Mouse (Mus musculus) G1E (cell line): ENCODE results near the gene Sox12. TPM values are rescaled to one million over a fixed set of nuclear protein-coding genes. Genes with fewer than 3 reads are reported as not detected.

Experiments used
- ATAC-seq: 2 replicates; pipeline ENCODE4 v1.8.0; 2016; ENCODE audit warnings: mild to moderate bottlenecking; ENCODE audit not compliant: insufficient number of reproducible peaks, poor library complexity, low FRiP score, severe bottlenecking; ENCODE audit errors: extremely low read depth
- DNase-seq: peaks from one replicate; pipeline ENCODE4 v3.0.0; 2012; ENCODE audit warnings: low spot score
- H3K27me3 ChIP-seq: 2 replicates; pipeline ENCODE4 v1.6.1; 2012; ENCODE audit warnings: mild to moderate bottlenecking, low read length, inconsistent platforms; ENCODE audit not compliant: insufficient read depth
- H3K36me3 ChIP-seq: replicated peaks from 2 replicates; pipeline ENCODE3; 2012; ENCODE audit warnings: mild to moderate bottlenecking, inconsistent platforms
- H3K4me1 ChIP-seq: 2 replicates; pipeline ENCODE4 v1.6.1; 2012; ENCODE audit warnings: low read depth, low read length, inconsistent platforms, mixed read lengths; ENCODE audit not compliant: insufficient read depth
- H3K4me3 ChIP-seq: 2 replicates; pipeline ENCODE4 v1.5.1; 2012; ENCODE audit warnings: low read depth, mild to moderate bottlenecking, inconsistent platforms, low read length, moderate library complexity, mixed read lengths
- H3K9me3 ChIP-seq: replicated peaks from 2 replicates; pipeline ENCODE4 v1.6.1; 2012; ENCODE audit warnings: inconsistent platforms
- CTCF ChIP-seq: IDR thresholded peaks from 2 replicates; pipeline ENCODE4 v1.5.1; 2012; ENCODE audit warnings: low read depth, low read length, inconsistent platforms, mixed read lengths
- GATA1 ChIP-seq: IDR thresholded peaks from 2 replicates; pipeline ENCODE4 v1.6.1; 2012; ENCODE audit warnings: borderline replicate concordance, low read length, inconsistent platforms, mixed read lengths
- GATA2 ChIP-seq: IDR thresholded peaks from 2 replicates; pipeline ENCODE4 v1.6.1; 2012; ENCODE audit warnings: low read depth, low read length, inconsistent platforms, borderline replicate concordance
- POLR2AphosphoS5 ChIP-seq: IDR thresholded peaks from 2 replicates; pipeline ENCODE4 v1.6.1; 2012; ENCODE audit warnings: low read depth, low read length, inconsistent platforms; ENCODE audit not compliant: insufficient replicate concordance
- TAL1 ChIP-seq: conservative IDR thresholded peaks from 2 replicates; pipeline ENCODE4 v1.6.1; 2012; ENCODE audit warnings: low read depth, low read length, inconsistent platforms, mixed read lengths
- polyA plus RNA-seq: library from polyadenylated mRNA; stranded (reverse); fragments of >175 nt; gene quantifications from 2 replicates; pipeline ENCODE4 v1.2.3, GENCODE M21; 2012
- total RNA-seq, 2 experiments: library from RNA; stranded (forward) in 1 of 2; stranded (reverse) in 1 of 2; fragments of 200-1000 nt in 1 of 2; fragments of >200 nt in 1 of 2; fragmentation: Nextera tagmentation in 1 of 2; gene quantifications; 2 replicates each; pipeline ENCODE4 v1.2.3; 2014 to 2017

Sox12 gene
- total and polyA plus RNA-seq, 3 experiments: 0.98 to 60.0 (median 29.4) TPM

- no peak overlapping the region for H3K4me3 ChIP-seq
These were observed 22.1 kb downstream of the Sox12 start for GRCm38 (mm10) chr2:152375652-152376344.

GRCm38 (mm10) chr2:152373547-152373946 is 24.3 kb downstream of the Sox12 start:
- DNase-seq (no peak), ATAC-seq (no peak)
- Histone ChIP-seq H3K4me3 (no peak overlapping the region), H3K9me3 (no peaks in the 10 kb centered on the region), H3K4me1 (peaks cover 17% of the 10 kb centered on the region), H3K36me3 (no peaks in the 10 kb centered on the region), H3K27me3 (peaks cover 49% of the 10 kb centered on the region)
- TF ChIP-seq GATA1 (no peak), TAL1 (no peak), POLR2AphosphoS5 (no peak)

More at GRCm38 (mm10) chr2:152375652-152376344, 22.1 kb downstream of the Sox12 start:
- H3K9me3 ChIP-seq: no peaks in the 10 kb centered on the region
- TF ChIP-seq CTCF (no peak), GATA2 (no peak), POLR2AphosphoS5 (no peak), GATA1 (no peak), TAL1 (no peak)
- ATAC-seq (no peak), DNase-seq (no peak)
- peaks cover 45% of the 10 kb centered on the region for H3K27me3 ChIP-seq
- no peaks in the 10 kb centered on the region for H3K36me3 ChIP-seq
- peaks cover 13% of the 10 kb centered on the region for H3K4me1 ChIP-seq

GRCm38 (mm10) chr2:152372661-152373060 is 25.2 kb downstream of the Sox12 start:
- H3K36me3 ChIP-seq: no peaks in the 10 kb centered on the region
- TF ChIP-seq TAL1 (no peak), GATA2 (no peak), POLR2AphosphoS5 (no peak), CTCF (no peak), GATA1 (no peak)
- DNase-seq (no peak), ATAC-seq (no peak)
- H3K27me3 ChIP-seq: peaks cover 52% of the 10 kb centered on the region
- no peak overlapping the region for H3K4me3 ChIP-seq
- H3K9me3 ChIP-seq: no peaks in the 10 kb centered on the region
- peaks cover 20% of the 10 kb centered on the region for H3K4me1 ChIP-seq

GRCm38 (mm10) chr2:152372104-152372503 is 25.8 kb downstream of the Sox12 start:
- H3K4me1 ChIP-seq: peaks cover 22% of the 10 kb centered on the region
- no peaks in the 10 kb centered on the region for H3K36me3 ChIP-seq
- peaks cover 57% of the 10 kb centered on the region for H3K27me3 ChIP-seq
- TF ChIP-seq POLR2AphosphoS5: no peak
- TF ChIP-seq GATA2: no peak
- TF ChIP-seq TAL1: no peak
- TF ChIP-seq GATA1: no peak
- TF ChIP-seq CTCF: no peak
- DNase-seq (no peak), ATAC-seq (no peak)
- no peaks in the 10 kb centered on the region for H3K9me3 ChIP-seq
- H3K4me3 ChIP-seq: no peak overlapping the region

GRCm38 (mm10) chr2:152368532-152369140 is 29.2 kb downstream of the Sox12 start:
- Histone ChIP-seq H3K4me3 (no peak overlapping the region; the same call in 1 of the 2 replicates), H3K27me3 (peaks cover 39% of the 10 kb centered on the region), H3K36me3 (no peaks in the 10 kb centered on the region), H3K9me3 (no peaks in the 10 kb centered on the region), H3K4me1 (peaks cover 16% of the 10 kb centered on the region)
- DNase-seq: peak; percentile 65
- 0 out of 2 replicates have a peak, but pooled peaks have one; percentile 23 for ATAC-seq
- no peak for TF ChIP-seq TAL1
- TF ChIP-seq CTCF: peak; percentile 96

GRCm38 (mm10) chr2:152367917-152368316 is 29.9 kb downstream of the Sox12 start:
- H3K4me1 ChIP-seq: peaks cover 23% of the 10 kb centered on the region
- H3K36me3 ChIP-seq: no peaks in the 10 kb centered on the region
- DNase-seq (no peak), ATAC-seq (no peak)
- peaks cover 39% of the 10 kb centered on the region for H3K27me3 ChIP-seq
- no peak for TF ChIP-seq TAL1
- TF ChIP-seq GATA1: no peak
- no peak for TF ChIP-seq GATA2
- TF ChIP-seq CTCF: no peak
- no peak for TF ChIP-seq POLR2AphosphoS5
- no peak overlapping the region for H3K4me3 ChIP-seq
- no peaks in the 10 kb centered on the region for H3K9me3 ChIP-seq
